Mouse (Mus musculus) liver, embryonic 11.5 days (tissue): ENCODE data around the gene Msn. TPM values are rescaled to one million over a fixed set of nuclear protein-coding genes. Genes with fewer than 3 reads are reported as not detected.
"Not testable (repeated sequence)": the region's sequence is repeated elsewhere in the genome, so short reads cannot be mapped to it uniquely, and the experiment has no call there.

Experiments used
- ATAC-seq: fragments of 200-750 bp; cut with Nextera tagmentation; replicated peaks from 2 replicates; pipeline ENCODE4 v1.8.0; 2017; ENCODE audit warnings: moderate number of reproducible peaks, mild to moderate bottlenecking, moderate TSS enrichment, moderate library complexity; ENCODE audit not compliant: low FRiP score
- DNase-seq: peaks from one replicate; pipeline ENCODE4 v3.0.0-alpha.2; 2017; ENCODE audit warnings: low spot score
- H3K27ac ChIP-seq: fragments of 300-500 bp; sonication (generic); 2 replicates; pipeline ENCODE4 v1.5.1; 2014; ENCODE audit warnings: mild to moderate bottlenecking, low read depth, low read length, control low read depth
- H3K27me3 ChIP-seq: fragments of 300-500 bp; sonication (generic); replicated peaks from 2 replicates; pipeline ENCODE4 v1.6.1; 2014; ENCODE audit warnings: low read length, mixed read lengths; ENCODE audit not compliant: control insufficient read depth, insufficient read depth
- H3K36me3 ChIP-seq: fragments of 300-500 bp; sonication (generic); 2 replicates; pipeline ENCODE4 v1.6.1; 2014; ENCODE audit warnings: mild to moderate bottlenecking, low read length, moderate library complexity, mixed read lengths; ENCODE audit not compliant: control insufficient read depth, insufficient read depth
- H3K4me1 ChIP-seq: fragments of 300-500 bp; sonication (generic); replicated peaks from 2 replicates; pipeline ENCODE4 v1.6.1; 2014; ENCODE audit warnings: low read length, mixed read lengths; ENCODE audit not compliant: control insufficient read depth, insufficient read depth
- H3K4me2 ChIP-seq: fragments of 300-500 bp; sonication (generic); 2 replicates; pipeline ENCODE4 v1.6.1; 2014; ENCODE audit warnings: mild to moderate bottlenecking, control low read depth, moderate library complexity
- H3K4me3 ChIP-seq: fragments of 300-500 bp; sonication (generic); 2 replicates; pipeline ENCODE4 v1.5.1; 2014; ENCODE audit warnings: low read depth, low read length, control low read depth
- H3K9ac ChIP-seq: fragments of 300-500 bp; sonication (generic); 2 replicates; pipeline ENCODE4 v1.6.1; 2014; ENCODE audit warnings: low read depth, low read length, control low read depth
- H3K9me3 ChIP-seq: fragments of 300-500 bp; sonication (generic); 2 replicates; pipeline ENCODE4 v1.6.1; 2016; ENCODE audit warnings: low read length, inconsistent platforms, mixed read lengths; ENCODE audit not compliant: control insufficient read depth
- WGBS: fragments of 180-500 bp; shearing (Covaris S2); extraction: QIAGEN DNeasy Blood & Tissue Kit; methylation state at CpG from one replicate; pipeline ENCODE4 v1.1.7; 2014; 5-methylcytosine and 5-hydroxymethylcytosine counted together
- polyA plus RNA-seq: library from polyadenylated mRNA; unstranded; fragments of >200 nt; fragmentation: Nextera tagmentation; extraction: Ambion mirVana; gene quantifications from 2 replicates; pipeline ENCODE4 v1.2.1, GENCODE M21; 2014

Msn gene
- polyA plus RNA-seq, 1 experiment from 2014 or later, result 116 TPM

- Histone ChIP-seq H3K4me1 (no peaks in the 10 kb centered on the region), H3K27me3 (no peaks in the 10 kb centered on the region), H3K9me3 (no peaks in the 10 kb centered on the region), H3K9ac (no peak overlapping the region), H3K4me2 (no peak overlapping the region), H3K27ac (no peak overlapping the region), H3K36me3 (no peaks in the 10 kb centered on the region), H3K4me3 (no peak overlapping the region)
- 82% methylated on average over 2 of the region's 2 CpGs for WGBS
- DNase-seq (no peak), ATAC-seq (no peak)
Measured at GRCm38 (mm10) chrX:96171645-96172388, 76.0 kb downstream of the Msn start.

- Histone ChIP-seq H3K27ac (no peak overlapping the region), H3K27me3 (no peaks in the 10 kb centered on the region), H3K9me3 (no peaks in the 10 kb centered on the region), H3K9ac (no peak overlapping the region), H3K36me3 (no peaks in the 10 kb centered on the region), H3K4me2 (no peak overlapping the region), H3K4me3 (no peak overlapping the region), H3K4me1 (no peaks in the 10 kb centered on the region)
- ATAC-seq (no peak), DNase-seq (no peak)
- 4% methylated on average over 1 of the region's 1 CpGs for WGBS
Measured at GRCm38 (mm10) chrX:96178437-96178836, 82.6 kb downstream of the Msn start.

GRCm38 (mm10) chrX:96184100-96184732 lies 88.4 kb downstream of the Msn start:
- H3K4me1 ChIP-seq, result no peaks in the 10 kb centered on the region
- 67% methylated on average over 5 of the region's 5 CpGs for WGBS
- no peaks in the 10 kb centered on the region for H3K27me3 ChIP-seq
- H3K9me3 ChIP-seq, result no peaks in the 10 kb centered on the region
- H3K9ac ChIP-seq, result no peak overlapping the region
- DNase-seq (no peak), ATAC-seq (no peak)
- no peak overlapping the region for H3K4me3 ChIP-seq
- H3K36me3 ChIP-seq, result no peaks in the 10 kb centered on the region
- no peak overlapping the region for H3K27ac ChIP-seq
- H3K4me2 ChIP-seq, result no peak overlapping the region

GRCm38 (mm10) chrX:96205143-96205542 lies 109.3 kb downstream of the Msn start:
- H3K9ac ChIP-seq, H3K36me3 ChIP-seq, H3K27me3 ChIP-seq, H3K4me3 ChIP-seq, DNase-seq, H3K9me3 ChIP-seq, H3K4me2 ChIP-seq, ATAC-seq, H3K27ac ChIP-seq, H3K4me1 ChIP-seq: not testable (repeated sequence)
- WGBS, result 74% methylated on average over 3 of the region's 3 CpGs

DNA sequence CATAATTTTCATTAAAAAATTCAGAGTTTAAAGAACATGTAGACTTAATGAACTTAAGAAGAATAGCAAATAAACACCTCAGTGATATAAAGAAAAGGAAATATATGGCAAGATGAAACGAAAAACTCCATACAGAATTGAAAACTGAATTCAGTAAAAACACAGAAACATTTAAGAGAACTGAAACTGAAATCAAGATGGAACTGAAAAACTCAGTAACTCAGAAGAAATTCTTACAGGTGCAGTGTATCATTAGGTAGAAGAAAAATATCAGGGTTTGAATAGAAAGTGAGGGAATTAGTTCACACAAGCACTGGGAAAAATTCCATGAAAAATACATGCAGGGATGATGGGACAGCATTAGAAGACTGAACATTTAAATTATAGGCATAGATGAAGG lies 111.0 kb downstream of the Msn start:
- H3K27me3 ChIP-seq, result no peaks in the 10 kb centered on the region
- H3K27ac ChIP-seq, result no peak overlapping the region
- no peak overlapping the region for H3K9ac ChIP-seq
- ATAC-seq (no peak), DNase-seq (no peak)
- no peaks in the 10 kb centered on the region for H3K9me3 ChIP-seq
- H3K4me3 ChIP-seq, result no peak overlapping the region
- no peak overlapping the region for H3K4me2 ChIP-seq
- H3K4me1 ChIP-seq, result no peaks in the 10 kb centered on the region
- WGBS, result 33% methylated on average over 1 of the region's 1 CpGs
- no peaks in the 10 kb centered on the region for H3K36me3 ChIP-seq

DNA sequence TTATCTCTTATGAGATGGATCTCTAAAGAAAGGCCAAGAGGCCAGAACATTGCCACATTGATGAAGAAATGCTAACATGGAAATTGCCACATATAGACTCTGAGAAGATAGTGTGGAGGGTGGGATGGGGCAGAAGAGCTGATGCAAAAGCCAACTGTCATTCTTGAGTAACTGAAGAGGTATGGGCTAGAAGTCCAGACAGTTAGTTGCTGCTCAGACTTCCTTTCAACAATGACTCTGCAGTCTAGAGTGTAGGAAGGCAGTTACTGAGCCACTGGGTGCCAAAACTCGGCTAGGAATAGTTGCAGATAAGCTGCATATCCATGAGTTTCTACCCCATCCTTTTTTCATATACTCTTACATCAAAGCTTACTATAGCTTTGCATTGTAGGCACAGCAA lies 122.2 kb downstream of the Msn start:
- ATAC-seq (no peak), DNase-seq (no peak)
- Histone ChIP-seq H3K4me1 (no peaks in the 10 kb centered on the region), H3K36me3 (no peaks in the 10 kb centered on the region), H3K27me3 (no peaks in the 10 kb centered on the region), H3K9me3 (no peaks in the 10 kb centered on the region), H3K27ac (no peak overlapping the region), H3K4me3 (no peak overlapping the region), H3K9ac (no peak overlapping the region), H3K4me2 (no peak overlapping the region)
- WGBS, result 27% methylated on average over 1 of the region's 1 CpGs

Other genes with a start within 250 kb of the Msn start
- gene Las1l, start 139.1 kb upstream of the Msn start, polyA plus RNA-seq, result 58.1 and 64.2 TPM in 2 replicates
- not detected in 2 replicates for gene Vsig4, start 197.4 kb downstream of the Msn start, polyA plus RNA-seq